Mouse (Mus musculus) stomach, embryonic 14.5 days (tissue): ENCODE data around the gene Cd55b. TPM values are rescaled to one million over a fixed set of nuclear protein-coding genes. Genes with fewer than 3 reads are reported as not detected.
"Not testable (repeated sequence)": the region's sequence is repeated elsewhere in the genome, so short reads cannot be mapped to it uniquely, and the experiment has no call there.

Source experiments
- ATAC-seq: fragments of 200-750 bp; cut with Nextera tagmentation; 2 replicates; pipeline ENCODE4 v1.8.0; 2017; ENCODE audit warnings: low read depth, moderate TSS enrichment; ENCODE audit not compliant: insufficient number of reproducible peaks, insufficient read depth, low FRiP score
- H3K27ac ChIP-seq: fragments of 300-500 bp; sonication (generic); 2 replicates; pipeline ENCODE4 v1.5.1; 2014; ENCODE audit warnings: mild to moderate bottlenecking, low read length, moderate library complexity, mixed read lengths
- H3K27me3 ChIP-seq: fragments of 300-500 bp; sonication (generic); 2 replicates; pipeline ENCODE4 v1.6.1; 2014; ENCODE audit warnings: low read length, control low read depth, mixed read lengths; ENCODE audit not compliant: control insufficient read depth, insufficient read depth
- H3K36me3 ChIP-seq: fragments of 300-500 bp; sonication (generic); 2 replicates; pipeline ENCODE4 v1.6.1; 2014; ENCODE audit warnings: mild to moderate bottlenecking, control low read depth, low read length, moderate library complexity, mixed read lengths; ENCODE audit not compliant: control insufficient read depth, insufficient read depth
- H3K4me1 ChIP-seq: fragments of 300-500 bp; sonication (generic); 2 replicates; pipeline ENCODE4 v1.6.1; 2014; ENCODE audit warnings: low read length, control low read depth, mixed read lengths; ENCODE audit not compliant: control insufficient read depth, insufficient read depth
- H3K4me2 ChIP-seq: fragments of 300-500 bp; sonication (generic); replicated peaks from 2 replicates; pipeline ENCODE4 v1.6.1; 2014; ENCODE audit warnings: low read depth, low read length, control low read depth
- H3K4me3 ChIP-seq: fragments of 300-500 bp; sonication (generic); 2 replicates; pipeline ENCODE4 v1.5.1; 2014; ENCODE audit warnings: low read depth, low read length, control low read depth
- H3K9ac ChIP-seq: fragments of 300-500 bp; sonication (generic); replicated peaks from 2 replicates; pipeline ENCODE4 v1.6.1; 2014; ENCODE audit warnings: low read depth, mild to moderate bottlenecking, control low read depth, low read length, moderate library complexity, mixed read lengths
- H3K9me3 ChIP-seq: fragments of 300-500 bp; sonication (generic); 2 replicates; pipeline ENCODE4 v1.6.1; 2016; ENCODE audit warnings: low read depth, low read length, control low read depth; ENCODE audit not compliant: control insufficient read depth
- WGBS: fragments of 180-500 bp; shearing (Covaris S2); extraction: QIAGEN DNeasy Blood & Tissue Kit; methylation state at CpG from one replicate; pipeline ENCODE4 v1.1.7; 2014; 5-methylcytosine and 5-hydroxymethylcytosine counted together
- polyA plus RNA-seq: library from polyadenylated mRNA; unstranded; fragments of >200 nt; fragmentation: Nextera tagmentation; extraction: Ambion mirVana; gene quantifications from 2 replicates; pipeline ENCODE4 v1.2.1, GENCODE M21; 2014

The Cd55b gene
- 0.53 and 0.90 TPM in 2 replicates for polyA plus RNA-seq

DNA sequence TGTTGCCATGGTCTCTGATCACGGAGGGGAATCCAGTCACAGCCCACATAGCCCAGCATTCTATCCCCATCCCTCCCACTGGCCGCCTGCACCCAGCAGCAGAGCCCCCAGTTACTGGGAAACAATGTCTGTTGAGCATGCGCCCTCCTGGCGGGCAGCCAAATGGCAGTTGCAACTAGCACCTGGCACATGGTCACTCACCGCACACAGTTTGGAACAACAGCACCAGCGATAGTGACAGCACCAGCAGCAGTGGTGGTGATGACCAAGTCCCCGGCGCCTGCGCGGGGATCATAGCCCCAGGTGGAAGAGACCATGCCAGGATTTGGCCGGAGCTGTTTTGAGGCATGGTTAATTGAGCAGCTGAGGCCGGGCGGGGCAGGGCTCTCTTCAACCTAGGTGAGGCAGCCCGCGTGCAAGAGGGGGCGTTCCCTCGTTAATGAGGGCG, at the start of gene Cd55b:
Cd55b (minus strand) TSS at position 346 of the 448 bp plus-strand sequence.
- peak; percentile 25; the same call in 1 of the 2 replicates for ATAC-seq
- no peaks in the 10 kb centered on the region for H3K27me3 ChIP-seq
- no peaks in the 10 kb centered on the region for H3K36me3 ChIP-seq
- H3K4me2 ChIP-seq = no peak within 1 kb of the TSS
- 57% methylated on average over 18 of the region's 18 CpGs for WGBS
- no peak within 1 kb of the TSS for H3K9ac ChIP-seq
- no peaks in the 10 kb centered on the region for H3K9me3 ChIP-seq
- H3K4me3 ChIP-seq = no peak within 1 kb of the TSS
- H3K27ac ChIP-seq = no peak within 1 kb of the TSS
- H3K4me1 ChIP-seq = no peaks in the 10 kb centered on the region

DNA sequence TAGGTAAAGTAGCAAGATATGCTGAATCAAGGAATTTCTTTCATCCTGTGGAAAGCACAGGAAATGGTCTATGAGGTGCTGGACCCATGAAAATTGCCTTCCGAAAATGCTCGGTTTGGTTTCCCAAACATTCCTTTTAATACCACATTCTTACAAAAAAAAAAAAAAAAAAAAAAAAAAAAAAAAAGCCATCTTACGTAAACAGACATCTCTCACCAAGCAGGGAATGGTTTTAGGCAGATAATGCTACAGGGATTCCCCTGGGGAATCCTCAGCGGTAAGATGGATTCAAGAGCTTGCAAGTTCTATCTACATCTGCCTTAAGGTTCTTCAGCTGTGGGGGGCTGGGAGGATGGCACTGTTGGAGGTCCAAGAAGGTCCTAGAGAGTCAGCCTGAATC, 47.3 kb upstream of the Cd55b start:
- no peaks in the 10 kb centered on the region for H3K9me3 ChIP-seq
- H3K4me1 ChIP-seq = peaks cover 10% of the 10 kb centered on the region; the same call in 1 of the 2 replicates
- no peak overlapping the region for H3K4me2 ChIP-seq
- WGBS = 82% methylated on average over 4 of the region's 4 CpGs
- H3K4me3 ChIP-seq = no peak overlapping the region
- H3K36me3 ChIP-seq = no peaks in the 10 kb centered on the region
- no peak overlapping the region for H3K27ac ChIP-seq
- ATAC-seq = no peak
- no peak overlapping the region for H3K9ac ChIP-seq
- no peaks in the 10 kb centered on the region for H3K27me3 ChIP-seq

DNA sequence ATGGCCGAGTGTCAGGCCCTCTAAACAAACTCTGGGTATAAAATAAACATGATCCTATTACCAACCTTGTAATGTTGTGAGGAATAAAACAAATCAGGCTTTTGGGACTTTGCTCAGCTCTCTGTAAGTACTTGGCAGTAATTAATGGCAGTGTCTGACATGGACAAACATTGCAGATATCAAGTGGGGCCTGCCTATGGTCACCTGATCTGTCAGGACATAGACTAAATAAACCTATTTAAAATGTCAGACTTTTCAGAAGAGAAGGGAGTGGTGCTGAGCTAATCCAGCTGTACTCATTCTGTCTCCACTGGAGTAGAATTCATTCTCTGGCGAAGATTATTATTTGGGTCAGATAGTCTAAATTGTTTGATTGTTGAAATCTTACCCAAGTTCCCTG, 44.6 kb upstream of the Cd55b start:
- no peak overlapping the region for H3K4me3 ChIP-seq
- H3K9me3 ChIP-seq = no peaks in the 10 kb centered on the region
- peak; percentile 81 for ATAC-seq
- no peaks in the 10 kb centered on the region for H3K27me3 ChIP-seq
- no peaks in the 10 kb centered on the region for H3K36me3 ChIP-seq
- WGBS = 9% methylated on average over 2 of the region's 2 CpGs
- peaks cover 12% of the 10 kb centered on the region; the same call in 1 of the 2 replicates for H3K4me1 ChIP-seq
- H3K9ac ChIP-seq = no peak overlapping the region
- peak overlapping the region; percentile 61; the same call in 1 of the 2 replicates for H3K27ac ChIP-seq
- H3K4me2 ChIP-seq = no peak overlapping the region

DNA sequence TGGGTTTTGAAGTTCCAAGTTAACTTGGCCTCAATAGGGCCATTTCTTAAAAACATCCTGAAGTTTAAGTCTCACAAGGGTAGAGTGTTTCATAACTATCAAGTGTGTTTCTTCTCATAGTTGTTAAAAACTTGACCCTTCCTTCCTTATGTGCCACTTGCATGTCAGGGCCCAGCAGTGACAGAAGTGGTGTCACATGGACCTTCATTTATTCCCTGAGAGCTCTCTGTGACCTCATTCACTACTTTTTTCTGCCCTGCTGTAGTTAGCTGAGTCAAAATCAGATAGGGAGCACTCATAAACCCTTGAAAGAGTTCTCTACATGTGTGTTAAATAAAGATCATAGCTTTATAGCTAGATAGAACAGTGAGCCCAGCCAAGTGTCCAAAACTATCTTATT, 41.4 kb upstream of the Cd55b start:
- no peaks in the 10 kb centered on the region for H3K36me3 ChIP-seq
- H3K27ac ChIP-seq = no peak overlapping the region
- no peak for ATAC-seq
- H3K4me3 ChIP-seq = no peak overlapping the region
- no peak overlapping the region for H3K9ac ChIP-seq
- H3K9me3 ChIP-seq = no peaks in the 10 kb centered on the region
- H3K4me1 ChIP-seq = peaks cover 12% of the 10 kb centered on the region; the same call in 1 of the 2 replicates
- H3K4me2 ChIP-seq = no peak overlapping the region
- H3K27me3 ChIP-seq = no peaks in the 10 kb centered on the region

DNA sequence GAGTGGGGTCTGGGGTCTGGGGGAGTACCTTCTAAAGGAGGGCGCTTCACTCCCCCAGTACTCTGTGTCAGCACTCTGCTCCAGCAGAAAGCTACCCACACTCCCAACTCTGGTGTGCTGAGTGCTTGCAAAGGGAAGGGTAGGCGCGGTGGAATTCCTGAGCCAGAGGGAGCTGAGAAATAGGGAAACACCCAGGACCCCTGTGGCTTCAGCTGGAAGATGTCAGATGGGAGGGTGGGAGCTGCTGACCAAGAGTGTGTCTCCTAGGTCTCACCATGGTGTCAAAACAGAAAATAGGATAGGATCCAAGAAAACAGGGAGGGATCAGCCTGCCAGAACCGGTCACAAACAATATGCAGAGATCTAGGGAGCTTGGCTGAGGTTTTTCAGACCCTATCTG, 40.1 kb upstream of the Cd55b start:
- 4% methylated on average over 4 of the region's 4 CpGs for WGBS

DNA sequence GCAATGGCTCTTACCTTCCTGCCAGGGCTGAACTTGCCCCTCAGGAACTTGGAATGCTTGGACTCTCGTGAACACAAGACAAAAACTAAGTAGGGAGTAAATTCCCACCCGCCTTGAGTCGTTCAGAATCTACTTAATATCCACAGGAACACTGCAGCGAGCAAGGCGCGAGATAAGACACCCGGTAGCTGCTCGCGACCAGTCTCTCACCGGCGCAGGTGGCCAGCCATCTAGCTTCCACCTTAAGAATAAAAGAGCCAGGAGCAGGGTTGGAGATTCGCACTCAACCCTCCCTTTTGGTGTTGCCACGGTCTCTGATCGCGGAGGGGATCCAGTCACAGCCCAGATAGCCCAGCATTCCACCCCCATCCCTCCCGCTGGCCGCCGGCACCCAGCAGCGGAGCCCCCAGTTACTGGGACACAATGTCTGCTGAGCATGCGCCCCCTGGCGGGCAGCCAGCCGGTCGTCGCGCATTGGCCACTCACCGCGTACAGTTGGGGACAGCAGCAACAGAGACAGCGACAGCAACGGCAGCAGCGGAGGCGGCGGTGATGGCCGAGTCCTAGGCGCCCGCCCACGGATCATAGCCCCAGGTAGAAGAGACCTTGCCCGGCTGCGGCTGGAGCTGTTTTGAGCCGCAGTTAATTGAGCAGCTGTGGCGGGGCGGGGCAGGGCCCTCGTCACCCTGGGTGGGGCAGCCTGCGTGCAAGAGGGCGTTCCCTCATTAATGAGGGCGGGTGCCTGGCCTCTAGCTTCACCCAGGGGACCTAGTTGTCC, 39.5 kb upstream of the Cd55b start, which contains the start of gene Cd55:
Cd55 (minus strand) TSS at position 661 of the 778 bp plus-strand sequence.
- H3K27me3 ChIP-seq = no peaks in the 10 kb centered on the region
- under 1% methylated on average over 45 of the region's 45 CpGs for WGBS
- H3K27ac ChIP-seq = peak within 1 kb of the TSS; percentile 12
- peak within 1 kb of the TSS; percentile 68 for H3K4me3 ChIP-seq
- H3K9ac ChIP-seq = peak within 1 kb of the TSS; percentile 46
- ATAC-seq = peak; percentile 90
- H3K36me3 ChIP-seq = no peaks in the 10 kb centered on the region
- peaks cover 8% of the 10 kb centered on the region; the same call in 1 of the 2 replicates for H3K4me1 ChIP-seq
- no peaks in the 10 kb centered on the region for H3K9me3 ChIP-seq
- H3K4me2 ChIP-seq = peak within 1 kb of the TSS; percentile 67

More for the DNA sequence above, 40.1 kb upstream of the Cd55b start:
- Histone ChIP-seq H3K36me3 (no peaks in the 10 kb centered on the region), H3K27me3 (no peaks in the 10 kb centered on the region), H3K4me1 (peaks cover 9% of the 10 kb centered on the region; the same call in 1 of the 2 replicates), H3K9ac (peak overlapping the region; percentile 46), H3K9me3 (no peaks in the 10 kb centered on the region), H3K4me2 (peak overlapping the region; percentile 67), H3K27ac (peak overlapping the region; percentile 12), H3K4me3 (peak overlapping the region; percentile 68)
- ATAC-seq = no peak

DNA sequence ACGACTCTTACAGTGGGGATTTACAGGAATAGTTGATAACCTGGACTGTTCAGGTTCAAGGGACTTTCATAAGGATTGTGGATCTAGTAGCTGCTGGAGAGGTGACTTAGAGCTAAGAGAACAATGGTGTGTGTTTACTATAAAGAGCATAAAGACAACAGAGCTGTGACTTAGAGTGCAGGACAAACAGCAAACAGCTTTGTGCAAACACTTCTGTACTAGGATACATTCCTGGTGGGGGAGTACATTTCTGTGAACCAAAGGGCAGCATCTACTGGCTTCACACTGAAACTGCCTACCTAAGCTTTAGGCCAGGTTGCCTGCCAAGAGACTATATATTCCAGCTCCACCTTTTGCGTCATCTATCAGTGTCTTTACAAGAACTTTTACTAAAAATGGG, 32.3 kb upstream of the Cd55b start:
- Histone ChIP-seq H3K36me3 (no peaks in the 10 kb centered on the region; the same call in none of the 2 replicates), H3K9me3 (no peaks in the 10 kb centered on the region), H3K4me3 (no peak overlapping the region), H3K4me1 (no peaks in the 10 kb centered on the region), H3K27ac (no peak overlapping the region), H3K9ac (no peak overlapping the region), H3K4me2 (no peak overlapping the region), H3K27me3 (no peaks in the 10 kb centered on the region)
- 79% methylated on average over 2 of the region's 2 CpGs for WGBS
- ATAC-seq = no peak

DNA sequence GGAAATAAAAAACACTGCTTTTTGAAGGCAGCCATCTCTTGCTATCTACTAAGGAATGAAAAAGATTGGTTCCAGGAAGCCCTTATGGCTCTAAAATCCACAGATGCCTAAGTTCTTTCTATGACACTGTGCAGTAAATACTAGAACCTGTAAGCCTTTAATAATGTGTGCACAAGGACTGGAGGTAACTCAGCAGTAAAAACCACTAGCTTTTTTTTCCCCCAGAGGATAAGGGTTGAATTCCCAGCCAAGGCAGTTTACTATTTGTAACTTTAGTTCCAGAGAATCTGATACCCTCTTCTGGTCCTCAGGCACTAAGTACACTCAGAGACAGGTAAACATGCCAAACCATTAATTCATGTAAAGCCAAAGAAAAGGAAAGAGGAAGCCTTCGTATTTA, 20.1 kb upstream of the Cd55b start:
- not testable (repeated sequence) for H3K27ac ChIP-seq, H3K4me1 ChIP-seq, ATAC-seq, H3K36me3 ChIP-seq, H3K4me2 ChIP-seq, H3K27me3 ChIP-seq, H3K9me3 ChIP-seq, H3K4me3 ChIP-seq, H3K9ac ChIP-seq
- WGBS = 21% methylated on average over 1 of the region's 1 CpGs
